Mouse (Mus musculus): Measurements from ENCODE around the gene Fam189a1. TPM values are rescaled to one million over a fixed set of nuclear protein-coding genes. Genes with fewer than 3 reads are reported as not detected.

Fam189a1 gene
- polyA plus RNA-seq, 1 experiment = 17.1 TPM

DNA sequence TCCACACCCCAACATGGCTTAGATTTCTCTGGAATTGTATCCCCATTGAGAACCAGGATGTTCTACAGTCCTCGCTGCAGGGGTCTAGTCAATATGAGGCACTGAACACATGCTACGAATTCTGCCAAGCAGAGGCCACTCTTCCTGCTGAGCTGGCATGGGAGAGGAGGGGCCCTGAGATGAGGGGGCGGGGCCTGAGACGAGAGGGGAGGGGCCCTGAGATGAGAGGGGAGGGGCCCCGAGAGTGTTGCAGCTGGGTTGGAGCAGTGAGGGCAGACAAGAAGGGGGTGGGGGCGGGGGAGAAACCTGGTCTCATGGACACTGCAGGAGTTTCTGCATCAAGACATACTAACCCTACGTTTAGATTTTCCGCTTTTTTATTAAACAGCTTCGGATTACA, 82.2 kb downstream of the Fam189a1 start:
- no peak for TF ChIP-seq CTCF (IDR thresholded peaks at IDR 0.05; ENCODE audit: borderline replicate concordance, insufficient read depth, low read depth, low read length)
- no peak for TF ChIP-seq POLR2A (IDR thresholded peaks at IDR 0.05; ENCODE audit: borderline replicate concordance, insufficient read depth, low read length)
- H3K4me1 ChIP-seq (ENCODE audit: control insufficient read depth, insufficient read depth, low read length) = no peaks in the 10 kb centered on the region
- 48% methylated on average over 9 of the region's 9 CpGs for WGBS
- H3K27me3 ChIP-seq (ENCODE audit: control insufficient read depth, insufficient read depth, low read length) = no peaks in the 10 kb centered on the region; the same call in 1 of the 2 replicates
- no peak for DNase-seq
- H3K27ac ChIP-seq (ENCODE audit: insufficient read depth, low read length) = no peak overlapping the region
- no peak overlapping the region for H3K4me3 ChIP-seq (replicated peaks; ENCODE audit: insufficient read depth, low read depth, low read length)

DNA sequence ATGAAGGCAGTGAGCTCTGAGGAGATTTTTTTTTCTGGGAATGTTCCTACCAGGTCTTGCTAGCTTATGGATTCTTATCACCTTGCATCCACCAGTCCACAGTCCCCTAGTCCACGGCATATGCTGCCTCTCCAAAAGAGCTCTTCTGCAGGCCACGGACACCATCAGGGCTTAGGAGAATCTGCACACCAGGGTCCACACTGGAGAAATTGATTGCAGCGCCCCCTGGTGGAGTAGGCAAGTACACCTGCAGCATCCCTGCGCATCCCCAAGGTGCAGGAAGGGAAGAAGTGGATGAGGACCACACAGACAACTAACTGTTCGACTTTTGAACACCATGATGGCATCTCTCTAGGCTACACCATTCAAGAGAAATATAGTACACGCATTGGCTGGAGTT, 82.8 kb downstream of the Fam189a1 start:
- Histone ChIP-seq H3K27ac (ENCODE audit: insufficient read depth, low read length) (no peak overlapping the region), H3K27me3 (ENCODE audit: control insufficient read depth, insufficient read depth, low read length) (no peaks in the 10 kb centered on the region; the same call in 1 of the 2 replicates), H3K4me3 (replicated peaks; ENCODE audit: insufficient read depth, low read depth, low read length) (no peak overlapping the region), H3K4me1 (ENCODE audit: control insufficient read depth, insufficient read depth, low read length) (no peaks in the 10 kb centered on the region)
- 37% methylated on average over 6 of the region's 6 CpGs for WGBS
- DNase-seq = peak; percentile 33 to 62
- TF ChIP-seq CTCF (IDR thresholded peaks at IDR 0.05; ENCODE audit: borderline replicate concordance, insufficient read depth, low read depth, low read length) (peak; percentile 54; the same call in 1 of the 2 replicates), POLR2A (IDR thresholded peaks at IDR 0.05; ENCODE audit: borderline replicate concordance, insufficient read depth, low read length) (no peak)

DNA sequence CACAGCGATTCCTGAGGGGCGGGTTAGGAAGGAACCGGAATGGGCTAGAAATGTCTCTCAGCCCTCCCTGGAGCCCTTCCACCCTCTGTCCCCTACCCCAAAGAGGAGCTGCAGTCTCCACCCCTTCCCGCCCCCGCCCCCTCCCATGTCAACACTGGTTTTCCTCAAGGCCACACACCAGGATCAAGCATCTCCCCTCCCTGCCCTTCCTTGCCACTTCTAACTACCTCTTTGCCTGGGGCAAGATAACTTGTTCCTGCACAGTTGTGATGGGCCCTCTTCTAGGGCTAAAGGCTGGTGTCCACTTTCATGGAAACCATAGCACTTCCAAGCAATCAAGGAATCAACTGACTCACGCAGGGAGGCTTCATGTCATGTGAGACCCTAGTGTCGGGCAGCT, 90.2 kb downstream of the Fam189a1 start:
- Histone ChIP-seq H3K4me3 (replicated peaks; ENCODE audit: insufficient read depth, low read depth, low read length) (no peak overlapping the region), H3K27me3 (ENCODE audit: control insufficient read depth, insufficient read depth, low read length) (no peaks in the 10 kb centered on the region; the same call in 1 of the 2 replicates), H3K4me1 (ENCODE audit: control insufficient read depth, insufficient read depth, low read length) (no peaks in the 10 kb centered on the region), H3K27ac (ENCODE audit: insufficient read depth, low read length) (no peak overlapping the region)
- no peak for TF ChIP-seq CTCF (IDR thresholded peaks at IDR 0.05; ENCODE audit: borderline replicate concordance, insufficient read depth, low read depth, low read length)
- no peak for TF ChIP-seq POLR2A (IDR thresholded peaks at IDR 0.05; ENCODE audit: borderline replicate concordance, insufficient read depth, low read length)
- DNase-seq = no peak
- WGBS = 93% methylated on average over 7 of the region's 7 CpGs

DNA sequence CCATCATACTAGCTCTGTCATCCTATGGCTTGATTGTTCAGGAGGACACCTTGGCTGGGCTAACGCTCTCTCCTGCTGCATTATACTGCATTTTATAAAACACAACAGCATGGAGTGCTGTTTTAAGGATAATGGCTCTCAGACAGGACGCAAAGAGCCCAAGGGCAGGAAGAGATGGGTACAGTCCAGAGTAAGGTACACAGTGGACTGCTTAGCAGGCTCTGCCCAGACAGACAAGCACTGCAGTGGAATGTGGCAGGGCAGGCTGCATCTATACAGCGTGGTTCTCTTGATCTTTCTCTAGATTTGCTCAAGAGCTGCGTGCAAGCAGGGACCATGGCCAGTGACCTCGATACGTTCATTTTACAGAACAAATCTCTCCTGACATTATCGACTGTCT, 90.9 kb downstream of the Fam189a1 start:
- Histone ChIP-seq H3K27me3 (ENCODE audit: control insufficient read depth, insufficient read depth, low read length) (no peaks in the 10 kb centered on the region; the same call in 1 of the 2 replicates), H3K4me1 (ENCODE audit: control insufficient read depth, insufficient read depth, low read length) (no peaks in the 10 kb centered on the region), H3K4me3 (replicated peaks; ENCODE audit: insufficient read depth, low read depth, low read length) (no peak overlapping the region), H3K27ac (ENCODE audit: insufficient read depth, low read length) (no peak overlapping the region)
- TF ChIP-seq POLR2A (IDR thresholded peaks at IDR 0.05; ENCODE audit: borderline replicate concordance, insufficient read depth, low read length) (no peak), CTCF (IDR thresholded peaks at IDR 0.05; ENCODE audit: borderline replicate concordance, insufficient read depth, low read depth, low read length) (no peak)
- 95% methylated on average over 7 of the region's 7 CpGs for WGBS
- no peak for DNase-seq

DNA sequence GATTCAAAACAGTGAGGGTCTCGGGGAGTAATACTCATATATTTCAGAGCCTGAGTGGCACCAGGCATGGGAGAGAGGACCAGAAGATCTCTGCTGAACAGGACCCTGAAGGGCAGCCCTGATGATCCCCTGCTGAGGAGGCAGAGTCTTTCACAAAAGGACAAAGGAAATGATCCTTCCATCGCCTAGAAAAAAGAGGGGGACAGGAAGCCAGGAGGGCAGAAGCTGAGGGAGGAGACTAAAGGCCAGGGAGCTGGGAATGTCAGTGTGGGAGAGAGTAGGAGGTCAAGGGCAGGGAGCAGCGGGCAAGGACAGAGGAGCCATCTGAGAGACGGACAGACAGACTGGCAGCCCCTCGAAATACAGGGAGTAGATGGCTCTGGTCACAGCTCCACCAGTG, 91.7 kb downstream of the Fam189a1 start:
- Histone ChIP-seq H3K4me3 (replicated peaks; ENCODE audit: insufficient read depth, low read depth, low read length) (no peak overlapping the region), H3K27me3 (ENCODE audit: control insufficient read depth, insufficient read depth, low read length) (no peaks in the 10 kb centered on the region; the same call in 1 of the 2 replicates), H3K4me1 (ENCODE audit: control insufficient read depth, insufficient read depth, low read length) (no peaks in the 10 kb centered on the region), H3K27ac (ENCODE audit: insufficient read depth, low read length) (no peak overlapping the region)
- no peak for TF ChIP-seq POLR2A (IDR thresholded peaks at IDR 0.05; ENCODE audit: borderline replicate concordance, insufficient read depth, low read length)
- TF ChIP-seq CTCF (IDR thresholded peaks at IDR 0.05; ENCODE audit: borderline replicate concordance, insufficient read depth, low read depth, low read length) = no peak
- 68% methylated on average over 5 of the region's 5 CpGs for WGBS
- DNase-seq = no peak

DNA sequence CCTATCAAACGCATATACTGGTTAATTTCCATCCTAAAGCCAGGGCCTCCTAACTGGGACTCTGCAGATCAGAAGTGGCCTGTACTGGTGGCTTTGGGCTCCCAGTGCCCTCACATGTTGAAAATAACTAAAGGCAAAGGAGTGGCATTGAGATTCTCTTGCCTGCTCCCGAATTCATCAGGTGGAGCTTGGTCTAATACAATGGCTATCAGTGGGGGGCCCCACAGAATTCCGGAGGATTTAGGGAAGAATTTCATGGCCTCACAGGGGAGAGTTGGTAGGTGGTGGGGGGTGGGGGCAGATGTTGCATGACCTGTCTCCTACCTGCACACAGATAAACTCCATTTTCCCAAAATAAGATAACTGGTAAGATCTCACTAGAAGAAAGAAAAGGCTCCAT, 92.3 kb downstream of the Fam189a1 start:
- DNase-seq = no peak
- Histone ChIP-seq H3K4me3 (replicated peaks; ENCODE audit: insufficient read depth, low read depth, low read length) (no peak overlapping the region), H3K27ac (ENCODE audit: insufficient read depth, low read length) (no peak overlapping the region), H3K27me3 (ENCODE audit: control insufficient read depth, insufficient read depth, low read length) (no peaks in the 10 kb centered on the region; the same call in 1 of the 2 replicates), H3K4me1 (ENCODE audit: control insufficient read depth, insufficient read depth, low read length) (no peaks in the 10 kb centered on the region)
- TF ChIP-seq POLR2A (IDR thresholded peaks at IDR 0.05; ENCODE audit: borderline replicate concordance, insufficient read depth, low read length) = no peak
- TF ChIP-seq CTCF (IDR thresholded peaks at IDR 0.05; ENCODE audit: borderline replicate concordance, insufficient read depth, low read depth, low read length) = no peak
- 55% methylated on average over 3 of the region's 3 CpGs for WGBS

DNA sequence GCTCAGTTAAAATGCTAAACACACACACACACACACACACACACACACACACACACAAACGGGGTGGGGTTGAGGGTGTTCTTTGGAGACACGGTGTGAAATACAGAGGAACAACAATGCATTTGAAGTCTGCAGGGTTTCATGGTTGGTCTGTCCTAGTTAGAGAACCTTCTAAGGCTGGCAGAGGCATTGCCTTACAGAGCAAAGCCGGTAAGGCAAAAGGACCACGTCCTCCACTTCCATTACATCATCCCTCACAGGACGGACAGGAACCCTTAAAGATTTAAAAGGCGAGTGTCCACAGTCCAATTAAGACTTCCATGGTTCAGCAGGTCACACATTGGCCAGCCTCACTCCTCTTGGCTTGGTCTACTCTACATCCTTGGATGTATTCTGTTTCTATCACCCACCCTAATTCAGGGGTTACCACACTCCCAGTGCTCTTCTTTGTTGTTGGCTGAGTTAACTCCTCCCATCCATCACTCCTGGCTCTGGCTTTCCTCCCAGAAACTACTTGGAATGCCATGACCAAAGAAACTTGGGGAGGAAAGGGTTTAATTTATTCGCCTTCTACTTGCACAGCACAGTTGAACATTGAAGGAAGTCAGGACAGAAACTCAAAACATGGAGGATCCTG, 96.1 kb downstream of the Fam189a1 start:
- Histone ChIP-seq H3K27ac (ENCODE audit: insufficient read depth, low read length) (no peak overlapping the region), H3K4me3 (replicated peaks; ENCODE audit: insufficient read depth, low read depth, low read length) (no peak overlapping the region), H3K27me3 (ENCODE audit: control insufficient read depth, insufficient read depth, low read length) (no peaks in the 10 kb centered on the region; the same call in 1 of the 2 replicates), H3K4me1 (ENCODE audit: control insufficient read depth, insufficient read depth, low read length) (no peaks in the 10 kb centered on the region)
- 71% methylated on average over 7 of the region's 7 CpGs for whole genome bisulfite sequencing
- TF ChIP-seq CTCF (IDR thresholded peaks at IDR 0.05; ENCODE audit: borderline replicate concordance, insufficient read depth, low read depth, low read length) (no peak), POLR2A (IDR thresholded peaks at IDR 0.05; ENCODE audit: borderline replicate concordance, insufficient read depth, low read length) (no peak)
- no peak for DNase-seq

DNA sequence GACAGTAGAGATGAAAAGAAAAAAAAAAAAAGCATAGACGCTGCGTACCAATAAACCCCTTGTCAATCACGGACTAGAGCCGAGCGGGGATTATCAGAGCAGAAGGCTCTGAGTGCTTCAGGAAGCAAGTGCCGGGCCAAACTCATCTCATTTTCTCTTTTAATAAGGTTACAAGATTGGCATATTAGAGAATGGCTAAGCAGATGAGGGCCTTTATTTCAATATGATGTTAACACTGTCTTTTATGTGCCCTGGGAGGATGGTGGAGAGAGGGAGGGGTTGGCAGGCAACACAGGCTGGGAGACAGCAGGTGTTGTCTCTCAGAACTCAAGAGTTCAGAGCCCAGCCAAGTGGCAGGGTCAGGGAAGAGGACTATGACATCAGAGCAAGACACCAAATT, 99.5 kb downstream of the Fam189a1 start:
- Histone ChIP-seq H3K27me3 (ENCODE audit: control insufficient read depth, insufficient read depth, low read length) (no peaks in the 10 kb centered on the region; the same call in 1 of the 2 replicates), H3K4me3 (replicated peaks; ENCODE audit: insufficient read depth, low read depth, low read length) (no peak overlapping the region), H3K4me1 (ENCODE audit: control insufficient read depth, insufficient read depth, low read length) (no peaks in the 10 kb centered on the region), H3K27ac (ENCODE audit: insufficient read depth, low read length) (no peak overlapping the region)
- WGBS = 66% methylated on average over 6 of the region's 6 CpGs
- TF ChIP-seq POLR2A (IDR thresholded peaks at IDR 0.05; ENCODE audit: borderline replicate concordance, insufficient read depth, low read length) (no peak), CTCF (IDR thresholded peaks at IDR 0.05; ENCODE audit: borderline replicate concordance, insufficient read depth, low read depth, low read length) (no peak)
- no peak for DNase-seq
